Mouse (Mus musculus): ENCODE data around the gene Gm43191. TPM values are rescaled to one million over a fixed set of nuclear protein-coding genes. Genes with fewer than 3 reads are reported as not detected.
"Not testable (repeated sequence)": the region's sequence is repeated elsewhere in the genome, so short reads cannot be mapped to it uniquely, and the experiment has no call there.

The Gm43191 gene
- total RNA-seq, 2 experiments from 2014 or later, result 2.1 to 3.4 TPM

DNA sequence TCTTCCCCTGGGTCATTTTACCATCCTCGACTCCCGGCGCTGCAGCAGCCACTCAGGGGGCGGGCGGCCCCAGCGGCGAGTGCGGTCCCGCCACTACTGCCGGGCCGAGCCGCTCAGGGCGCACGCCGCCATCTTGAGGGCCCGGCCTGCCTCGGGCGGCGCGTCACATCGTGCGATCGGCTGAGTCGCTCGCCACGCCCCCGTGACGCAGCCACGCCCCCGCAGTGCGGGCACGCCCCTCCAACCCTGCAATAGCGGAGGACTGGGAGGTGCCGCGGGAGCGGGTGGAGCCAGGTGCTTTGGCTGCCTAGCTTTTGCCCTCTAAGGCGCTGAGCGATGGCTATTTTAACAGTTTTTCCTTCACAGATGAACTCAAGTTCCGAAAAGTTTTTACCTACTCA, 18.6 kb downstream of the Gm43191 start, which contains the start of gene Mfsd14a:
Gene Mfsd14a, minus strand, starts transcription at position 215 of the 401 bp plus-strand sequence.
- DNase-seq (ENCODE audit: low spot score in 2 of 2), result peak; percentile 99

DNA sequence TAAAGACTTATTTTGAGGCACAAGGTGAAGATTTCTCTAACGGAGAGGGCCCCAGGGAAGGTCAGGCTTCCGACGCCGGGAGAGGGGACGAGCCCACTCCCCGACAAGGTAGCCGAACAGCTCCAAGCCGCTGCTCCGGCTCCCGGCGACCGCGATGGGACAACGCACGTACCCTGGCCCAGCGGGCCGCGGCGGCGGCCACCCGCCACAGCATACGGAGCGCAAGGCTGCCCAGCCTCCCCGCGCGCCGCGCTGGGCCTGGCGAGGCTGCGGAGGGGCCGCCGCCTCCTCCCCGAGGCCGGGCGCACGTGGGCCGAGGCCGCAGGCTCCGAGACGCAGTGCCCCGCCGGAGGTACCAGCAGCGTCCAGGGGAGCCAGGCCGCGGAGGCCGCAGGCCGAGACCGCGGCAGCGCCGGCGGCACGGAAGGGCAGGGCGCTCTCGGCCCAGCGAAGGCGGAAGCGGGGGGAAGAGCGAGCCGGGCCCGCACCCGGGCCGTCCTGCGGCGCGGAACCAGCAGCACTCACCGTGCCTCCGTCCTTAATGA, 19.1 kb downstream of the Gm43191 start:
- peak; percentile 25 to 63 for DNase-seq (ENCODE audit: low spot score in 2 of 2)

- DNase-seq (ENCODE audit: low spot score in 2 of 2), result no peak
Observed at GRCm38 (mm10) chr3:116661288-116661869, 19.7 kb downstream of the Gm43191 start.

DNA sequence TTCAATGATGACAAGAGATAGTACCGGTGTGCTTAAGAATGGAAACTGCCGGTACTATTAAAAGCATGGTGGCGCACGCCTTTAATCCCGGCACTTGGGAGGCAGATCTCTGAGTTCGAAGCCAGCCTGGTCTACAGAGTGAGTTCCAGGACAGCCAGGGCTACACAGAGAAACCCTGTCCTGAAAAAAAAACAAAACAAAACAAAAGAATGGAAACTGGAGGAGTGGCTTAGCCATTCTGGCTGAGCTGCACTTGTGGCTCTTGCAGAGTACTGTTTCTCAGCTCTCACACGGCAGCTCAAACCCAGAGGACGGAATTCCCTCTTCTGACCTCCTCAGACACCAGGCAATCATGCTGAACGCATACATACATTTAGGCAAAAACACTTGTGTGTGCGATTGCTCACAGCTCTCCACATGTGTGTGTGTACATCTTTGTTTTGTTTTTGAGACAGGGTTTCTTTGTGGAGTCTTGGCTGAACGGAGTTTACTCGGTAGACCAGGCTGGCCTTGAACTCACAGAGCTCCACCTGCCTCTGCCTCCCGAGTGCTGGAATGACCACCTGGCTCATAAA, 21.1 kb downstream of the Gm43191 start:
- DNase-seq (ENCODE audit: low spot score in 2 of 2), result no peak

DNA sequence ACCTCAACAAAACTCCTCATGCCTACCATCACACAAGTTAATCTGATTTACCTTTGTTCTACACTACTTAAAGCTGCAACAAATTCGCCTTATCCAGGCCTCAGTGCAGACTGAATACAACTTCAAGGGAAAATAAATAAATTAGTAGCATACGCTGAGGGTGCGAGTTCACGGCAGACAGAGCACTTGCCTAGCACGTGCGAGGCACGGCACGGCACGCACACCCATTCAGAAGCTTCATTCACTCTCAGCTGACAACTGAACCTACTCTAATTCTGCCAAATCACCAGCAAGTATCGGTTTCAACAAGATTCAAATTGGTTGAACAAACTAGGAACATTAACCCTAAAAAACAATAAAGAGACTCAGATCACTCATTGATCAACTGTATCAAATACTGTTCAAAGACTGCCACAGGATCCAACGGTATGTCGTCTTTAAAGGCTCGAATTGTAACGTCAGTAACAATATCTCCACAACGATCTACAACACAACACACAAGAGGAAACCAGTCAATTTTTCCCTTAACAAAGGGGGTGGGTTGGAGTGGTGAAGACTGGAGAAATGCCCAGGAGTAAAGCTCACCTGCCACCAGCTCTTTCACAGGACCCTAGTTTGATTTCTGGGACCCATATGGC, 22.0 kb downstream of the Gm43191 start:
- no peak for DNase-seq (ENCODE audit: low spot score in 2 of 2)

DNA sequence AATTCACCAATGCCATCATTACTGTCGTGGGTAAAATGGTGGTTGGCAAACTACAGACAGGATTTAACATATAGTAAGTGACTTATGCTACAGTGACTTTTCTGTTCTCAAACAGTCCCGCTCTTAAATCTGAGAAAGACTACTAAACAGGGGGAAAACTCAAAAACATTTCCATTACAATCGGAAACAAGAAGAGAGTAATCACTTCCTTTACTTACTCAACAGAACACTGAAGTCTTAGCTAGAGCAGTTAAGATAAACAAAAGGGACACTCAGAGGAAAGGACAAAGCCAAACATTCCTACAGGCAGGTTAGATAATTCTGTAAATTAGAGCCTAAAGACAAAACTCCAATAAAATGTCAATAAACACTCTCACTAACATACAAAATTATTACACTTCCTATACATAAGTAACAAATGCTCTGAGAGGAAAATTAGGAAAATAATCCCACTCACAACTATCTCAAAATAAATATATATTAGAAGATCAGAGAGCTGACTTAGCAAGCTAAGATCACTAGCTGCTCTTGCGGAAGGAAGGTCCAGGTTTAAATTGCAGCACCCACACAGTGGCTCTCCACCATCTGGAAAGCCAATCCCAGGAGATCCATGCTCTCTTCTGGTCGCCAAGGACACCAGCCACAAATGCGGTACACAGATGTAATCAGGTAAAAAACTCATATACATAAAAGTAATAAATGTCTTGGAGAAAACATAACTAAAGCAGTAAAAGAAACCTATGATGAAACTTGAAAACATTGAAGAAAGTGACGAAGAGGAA, 24.7 kb downstream of the Gm43191 start:
- no peak for DNase-seq (ENCODE audit: low spot score in 2 of 2)

DNA sequence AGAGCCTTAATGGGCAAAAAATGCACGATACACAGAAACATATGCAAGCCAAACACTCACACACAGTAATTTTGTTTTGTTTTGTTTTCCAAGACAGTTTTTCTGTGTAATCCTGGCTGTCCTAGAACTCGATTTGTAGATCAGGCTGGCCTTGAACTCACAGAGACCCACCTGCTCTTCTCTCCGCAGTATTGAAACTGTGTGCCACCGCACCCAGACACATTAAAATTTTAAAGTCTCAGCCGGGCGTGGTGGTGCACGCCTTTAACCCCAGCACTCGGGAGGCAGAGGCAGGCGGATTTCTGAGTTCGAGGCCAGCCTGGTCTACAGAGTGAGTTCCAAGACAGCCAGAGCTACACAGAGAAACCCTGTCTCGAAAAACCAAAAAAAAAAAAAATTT, 27.0 kb downstream of the Gm43191 start:
- DNase-seq (ENCODE audit: low spot score in 2 of 2), result not testable (repeated sequence)

DNA sequence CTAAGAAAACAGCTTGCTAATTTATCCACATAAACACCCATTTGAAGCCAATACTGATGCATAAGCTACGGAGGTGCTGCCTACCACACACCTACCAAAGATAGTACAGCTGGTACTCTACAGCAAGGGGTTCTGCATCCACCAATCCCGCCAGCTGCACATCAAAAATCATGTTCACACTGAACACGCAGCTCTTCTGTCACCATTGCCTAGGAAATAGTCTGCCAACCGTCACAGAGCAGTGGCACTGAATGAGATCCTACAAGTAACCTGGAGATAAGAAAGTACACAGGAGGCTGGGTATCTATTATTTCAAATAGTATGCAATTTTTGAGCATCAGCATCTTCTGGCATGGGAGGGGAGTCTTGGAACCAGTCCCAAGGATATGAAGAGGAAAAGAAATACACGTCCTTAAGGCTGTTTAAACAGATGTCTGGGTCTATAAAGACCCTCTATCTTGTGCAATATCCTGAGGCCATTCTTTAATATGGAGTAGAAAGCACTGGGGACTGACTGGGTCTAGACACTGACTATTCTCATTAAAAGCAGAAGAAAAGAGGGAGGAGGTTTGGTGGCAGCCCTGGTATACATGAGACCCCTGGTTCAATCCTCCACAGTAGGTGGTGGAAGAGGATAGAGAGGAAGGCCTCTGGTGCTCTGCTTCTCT, 27.6 kb downstream of the Gm43191 start:
- no peak for DNase-seq (ENCODE audit: low spot score in 2 of 2)

- no peak for DNase-seq (ENCODE audit: low spot score in 2 of 2)
Observed at GRCm38 (mm10) chr3:116652033-116652446, 29.0 kb downstream of the Gm43191 start.

GRCm38 (mm10) chr3:116650698-116651097, 30.4 kb downstream of the Gm43191 start:
- no peak for DNase-seq (ENCODE audit: low spot score in 2 of 2)

DNA sequence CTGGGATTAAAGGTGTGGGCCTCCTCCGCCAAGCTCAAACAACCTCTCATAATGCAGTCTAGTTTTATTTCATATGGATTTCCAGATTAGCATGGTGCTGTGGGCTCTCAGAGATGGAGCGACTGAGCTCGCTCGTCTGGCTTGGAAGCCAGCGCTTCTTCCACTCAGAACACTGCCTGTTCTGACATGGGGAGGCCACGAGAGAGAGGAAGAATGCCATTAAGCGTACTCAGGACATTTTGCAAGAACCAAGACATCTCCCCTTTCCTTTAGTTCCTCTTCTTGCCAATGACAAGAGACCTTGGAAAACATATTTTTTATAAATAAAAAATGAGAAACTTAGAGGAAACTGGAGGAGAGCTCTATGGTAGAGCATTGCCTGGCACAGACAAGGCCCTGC, 32.3 kb downstream of the Gm43191 start:
- DNase-seq (ENCODE audit: low spot score in 2 of 2), result no peak

GRCm38 (mm10) chr3:116646387-116646786, 34.7 kb downstream of the Gm43191 start:
- DNase-seq (ENCODE audit: low spot score in 2 of 2), result no peak

GRCm38 (mm10) chr3:116642373-116642772, 38.7 kb downstream of the Gm43191 start:
- DNase-seq (ENCODE audit: low spot score in 2 of 2), result no peak

DNA sequence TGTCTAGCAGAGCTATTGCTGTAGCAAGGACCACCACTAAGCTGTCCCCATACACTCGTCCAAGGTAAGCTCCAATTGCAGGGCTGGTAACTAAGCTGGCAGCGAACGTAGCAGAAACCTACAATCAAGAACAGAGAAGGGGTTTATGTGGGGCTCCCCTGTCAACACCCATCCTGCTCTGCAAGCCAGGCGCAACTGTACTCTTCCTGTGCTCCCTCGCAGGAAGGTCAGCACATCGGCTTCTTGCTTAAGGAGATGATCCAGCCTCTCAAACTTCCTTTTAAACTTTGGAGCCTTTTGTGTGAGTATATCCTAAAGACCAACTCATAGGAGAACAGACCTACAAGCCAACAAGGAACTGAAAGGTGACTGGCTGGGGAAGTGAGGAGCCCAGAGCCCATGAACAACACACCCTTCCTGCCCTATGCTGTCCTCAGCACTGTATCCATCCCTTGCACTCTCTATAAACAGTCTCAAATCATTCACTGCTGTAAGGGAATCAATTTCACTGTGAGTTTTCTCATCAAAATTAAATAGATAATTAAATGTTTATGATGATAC, 39.2 kb downstream of the Gm43191 start:
- DNase-seq (ENCODE audit: low spot score in 2 of 2), result no peak

- no peak for DNase-seq (ENCODE audit: low spot score in 2 of 2)
Observed at GRCm38 (mm10) chr3:116640024-116640423, 41.0 kb downstream of the Gm43191 start.

- DNase-seq (ENCODE audit: low spot score in 2 of 2), result no peak
Observed at GRCm38 (mm10) chr3:116638572-116638971, 42.5 kb downstream of the Gm43191 start.

GRCm38 (mm10) chr3:116637693-116638476, 43.2 kb downstream of the Gm43191 start:
- no peak for DNase-seq (ENCODE audit: low spot score in 2 of 2)

GRCm38 (mm10) chr3:116635799-116636198, 45.3 kb downstream of the Gm43191 start:
- DNase-seq (ENCODE audit: low spot score in 2 of 2), result no peak

DNA sequence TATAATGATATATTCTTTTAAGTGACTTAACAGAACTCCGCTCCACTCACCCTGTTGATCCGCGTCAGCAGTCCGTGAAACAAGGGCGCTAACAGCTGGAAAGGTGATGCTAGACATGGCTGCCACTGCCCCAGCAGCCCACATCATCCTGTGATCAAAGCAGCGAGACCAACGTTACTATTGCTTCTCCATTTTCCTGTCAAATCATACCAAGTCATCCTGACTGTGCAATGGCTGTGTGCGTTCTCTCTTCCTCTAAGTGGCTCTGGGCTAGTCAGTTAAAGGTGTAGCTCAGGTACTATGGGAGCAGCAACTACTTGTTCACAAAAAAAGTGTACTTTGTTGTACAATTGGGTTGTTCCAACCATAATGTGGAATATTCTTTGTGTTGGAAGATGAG, 46.2 kb downstream of the Gm43191 start:
- DNase-seq (ENCODE audit: low spot score in 2 of 2), result no peak

- DNase-seq (ENCODE audit: low spot score in 2 of 2), result no peak
Observed at GRCm38 (mm10) chr3:116634091-116634490, 47.0 kb downstream of the Gm43191 start.
